Mouse (Mus musculus) stomach, embryonic 14.5 days (tissue): ENCODE data around the gene Krt15. TPM values are rescaled to one million over a fixed set of nuclear protein-coding genes. Genes with fewer than 3 reads are reported as not detected.
A peak's percentile ranks its signal among the peaks of the same experiment; 100 is the strongest.

Source experiments
- ATAC-seq: fragments of 200-750 bp; cut with Nextera tagmentation; 2 replicates; pipeline ENCODE4 v1.8.0; 2017; ENCODE audit warnings: low read depth, moderate TSS enrichment; ENCODE audit not compliant: insufficient number of reproducible peaks, insufficient read depth, low FRiP score
- H3K27ac ChIP-seq: fragments of 300-500 bp; sonication (generic); 2 replicates; pipeline ENCODE4 v1.5.1; 2014; ENCODE audit warnings: mild to moderate bottlenecking, low read length, moderate library complexity, mixed read lengths
- H3K27me3 ChIP-seq: fragments of 300-500 bp; sonication (generic); 2 replicates; pipeline ENCODE4 v1.6.1; 2014; ENCODE audit warnings: low read length, control low read depth, mixed read lengths; ENCODE audit not compliant: control insufficient read depth, insufficient read depth
- H3K36me3 ChIP-seq: fragments of 300-500 bp; sonication (generic); 2 replicates; pipeline ENCODE4 v1.6.1; 2014; ENCODE audit warnings: mild to moderate bottlenecking, control low read depth, low read length, moderate library complexity, mixed read lengths; ENCODE audit not compliant: control insufficient read depth, insufficient read depth
- H3K4me1 ChIP-seq: fragments of 300-500 bp; sonication (generic); 2 replicates; pipeline ENCODE4 v1.6.1; 2014; ENCODE audit warnings: low read length, control low read depth, mixed read lengths; ENCODE audit not compliant: control insufficient read depth, insufficient read depth
- H3K4me2 ChIP-seq: fragments of 300-500 bp; sonication (generic); replicated peaks from 2 replicates; pipeline ENCODE4 v1.6.1; 2014; ENCODE audit warnings: low read depth, low read length, control low read depth
- H3K4me3 ChIP-seq: fragments of 300-500 bp; sonication (generic); 2 replicates; pipeline ENCODE4 v1.5.1; 2014; ENCODE audit warnings: low read depth, low read length, control low read depth
- H3K9ac ChIP-seq: fragments of 300-500 bp; sonication (generic); replicated peaks from 2 replicates; pipeline ENCODE4 v1.6.1; 2014; ENCODE audit warnings: low read depth, mild to moderate bottlenecking, control low read depth, low read length, moderate library complexity, mixed read lengths
- H3K9me3 ChIP-seq: fragments of 300-500 bp; sonication (generic); 2 replicates; pipeline ENCODE4 v1.6.1; 2016; ENCODE audit warnings: low read depth, low read length, control low read depth; ENCODE audit not compliant: control insufficient read depth
- WGBS: fragments of 180-500 bp; shearing (Covaris S2); extraction: QIAGEN DNeasy Blood & Tissue Kit; methylation state at CpG from one replicate; pipeline ENCODE4 v1.1.7; 2014; 5-methylcytosine and 5-hydroxymethylcytosine counted together
- polyA plus RNA-seq: library from polyadenylated mRNA; unstranded; fragments of >200 nt; fragmentation: Nextera tagmentation; extraction: Ambion mirVana; gene quantifications from 2 replicates; pipeline ENCODE4 v1.2.1, GENCODE M21; 2014

The Krt15 gene
- polyA plus RNA-seq, 1 experiment from 2014 or later: 215 TPM

- no peaks in the 10 kb centered on the region for H3K27me3 ChIP-seq
- peaks cover 8% of the 10 kb centered on the region; the same call in 1 of the 2 replicates for H3K4me1 ChIP-seq
- no peak overlapping the region for H3K4me2 ChIP-seq
- 49% methylated on average over 6 of the region's 6 CpGs for WGBS
- ATAC-seq: peak; percentile 69; the same call in 1 of the 2 replicates
- peak overlapping the region; percentile 75 for H3K27ac ChIP-seq
- no peak overlapping the region for H3K4me3 ChIP-seq
- H3K9me3 ChIP-seq: no peaks in the 10 kb centered on the region
- H3K36me3 ChIP-seq: no peaks in the 10 kb centered on the region
- no peak overlapping the region for H3K9ac ChIP-seq
These were observed 22.3 kb upstream of the Krt15 start for GRCm38 (mm10) chr11:100157908-100158477.

GRCm38 (mm10) chr11:100157331-100157730, 21.6 kb upstream of the Krt15 start:
- Histone ChIP-seq H3K4me1 (peaks cover 8% of the 10 kb centered on the region; the same call in 1 of the 2 replicates), H3K9me3 (no peaks in the 10 kb centered on the region), H3K36me3 (no peaks in the 10 kb centered on the region), H3K4me2 (no peak overlapping the region), H3K27me3 (no peaks in the 10 kb centered on the region), H3K4me3 (no peak overlapping the region), H3K9ac (no peak overlapping the region), H3K27ac (peak overlapping the region; percentile 57)
- ATAC-seq: no peak
- 65% methylated on average over 3 of the region's 3 CpGs for WGBS

GRCm38 (mm10) chr11:100155497-100156255, 19.9 kb upstream of the Krt15 start:
- WGBS: 62% methylated on average over 8 of the region's 8 CpGs
- no peaks in the 10 kb centered on the region for H3K9me3 ChIP-seq
- H3K36me3 ChIP-seq: no peaks in the 10 kb centered on the region
- H3K9ac ChIP-seq: no peak overlapping the region
- H3K4me2 ChIP-seq: no peak overlapping the region
- no peak for ATAC-seq
- H3K4me1 ChIP-seq: peaks cover 8% of the 10 kb centered on the region; the same call in 1 of the 2 replicates
- no peaks in the 10 kb centered on the region for H3K27me3 ChIP-seq
- peak overlapping the region; percentile 3; the same call in 1 of the 2 replicates for H3K27ac ChIP-seq
- no peak overlapping the region for H3K4me3 ChIP-seq

GRCm38 (mm10) chr11:100148615-100149330, 13.0 kb upstream of the Krt15 start, which contains the start of gene Krt19:
TSS of gene Krt19 (minus strand) at chr11:100148665.
- Histone ChIP-seq H3K4me3 (no peak within 1 kb of the TSS), H3K27me3 (0 out of 2 replicates have a peak, but pooled peaks cover 7% of the 10 kb centered on the region), H3K9ac (no peak within 1 kb of the TSS), H3K36me3 (no peaks in the 10 kb centered on the region), H3K4me2 (no peak within 1 kb of the TSS), H3K27ac (peak within 1 kb of the TSS; percentile 29; the same call in 1 of the 2 replicates), H3K4me1 (no peaks in the 10 kb centered on the region), H3K9me3 (no peaks in the 10 kb centered on the region)
- 46% methylated on average over 9 of the region's 9 CpGs for WGBS
- ATAC-seq: no peak

- H3K27ac ChIP-seq: peak overlapping the region; percentile 29; the same call in 1 of the 2 replicates
These were observed 12.0 kb upstream of the Krt15 start for GRCm38 (mm10) chr11:100147566-100148353.

GRCm38 (mm10) chr11:100145858-100146560, 10.3 kb upstream of the Krt15 start:
- Histone ChIP-seq H3K4me2 (peak overlapping the region; percentile 23; the same call in 1 of the 2 replicates), H3K4me1 (no peaks in the 10 kb centered on the region), H3K9ac (peak overlapping the region; percentile 37; the same call in 1 of the 2 replicates), H3K4me3 (peak overlapping the region; percentile 34), H3K27ac (peak overlapping the region; percentile 83), H3K27me3 (0 out of 2 replicates have a peak, but pooled peaks cover 7% of the 10 kb centered on the region), H3K9me3 (no peaks in the 10 kb centered on the region), H3K36me3 (peaks cover 3% of the 10 kb centered on the region; the same call in 1 of the 2 replicates)
- WGBS: 3% methylated on average over 13 of the region's 13 CpGs
- ATAC-seq: peak; percentile 88

More at GRCm38 (mm10) chr11:100147566-100148353, 12.0 kb upstream of the Krt15 start:
- Histone ChIP-seq H3K4me3 (no peak overlapping the region), H3K27me3 (0 out of 2 replicates have a peak, but pooled peaks cover 7% of the 10 kb centered on the region), H3K9ac (no peak overlapping the region), H3K4me2 (no peak overlapping the region), H3K4me1 (no peaks in the 10 kb centered on the region), H3K9me3 (no peaks in the 10 kb centered on the region), H3K36me3 (no peaks in the 10 kb centered on the region)
- 46% methylated on average over 5 of the region's 5 CpGs for WGBS
- ATAC-seq: no peak

GRCm38 (mm10) chr11:100145104-100145503, 9.4 kb upstream of the Krt15 start:
- Histone ChIP-seq H3K27me3 (0 out of 2 replicates have a peak, but pooled peaks cover 7% of the 10 kb centered on the region), H3K27ac (peak overlapping the region; percentile 83), H3K4me1 (0 out of 2 replicates have a peak, but pooled peaks cover 2% of the 10 kb centered on the region), H3K9me3 (no peaks in the 10 kb centered on the region), H3K4me2 (peak overlapping the region; percentile 23), H3K4me3 (peak overlapping the region; percentile 34), H3K9ac (peak overlapping the region; percentile 37), H3K36me3 (peaks cover 3% of the 10 kb centered on the region; the same call in 1 of the 2 replicates)
- peak; percentile 31; the same call in 1 of the 2 replicates for ATAC-seq
- 3% methylated on average over 20 of the region's 20 CpGs for WGBS
